Mouse (Mus musculus) lung, postnatal 0 days (tissue): Measurements from ENCODE around the gene Mroh7.

Source experiments
- CTCF ChIP-seq: IDR thresholded peaks from 2 replicates; pipeline ENCODE4 v1.5.1; 2016; ENCODE audit warnings: antibody characterized with exemption, mild to moderate bottlenecking
- EP300 ChIP-seq: IDR thresholded peaks from 2 replicates; pipeline ENCODE4 v1.6.1; 2016; ENCODE audit warnings: antibody characterized with exemption, mild to moderate bottlenecking, control low read depth

GRCm38 (mm10) chr4:106733636-106734035, 2.9 kb upstream of the Mroh7 start, which contains the start of gene Fam151a:
- TF ChIP-seq CTCF = no peak
- TF ChIP-seq EP300 = no peak
